Mouse (Mus musculus): ENCODE data around the gene Cdhr3. TPM values are rescaled to one million over a fixed set of nuclear protein-coding genes. Genes with fewer than 3 reads are reported as not detected.

Gene Cdhr3
- total RNA-seq (2012; rRNA removed) = not detected in 2 replicates
- 0.09 and 0.16 TPM in 2 replicates for total RNA-seq (2014; rRNA removed)
- 0.79 and 1.3 TPM in 2 replicates for polyA plus RNA-seq (2012; ENCODE audit: insufficient read length, low read depth)

GRCm38 (mm10) chr12:33092775-33093174 is at the start of gene Cdhr3:
TSS of gene Cdhr3 (minus strand) at chr12:33092875.
- no peak for TF ChIP-seq GABPA (IDR thresholded peaks at IDR 0.05; ENCODE audit: insufficient replicate concordance, low read depth, low read length)
- TF ChIP-seq MAFK (IDR thresholded peaks at IDR 0.05; ENCODE audit: insufficient replicate concordance, low read length) = no peak
- no peak for TF ChIP-seq ZC3H11A (IDR thresholded peaks at IDR 0.05; ENCODE audit: low read depth, low read length)
- TF ChIP-seq EP300 (IDR thresholded peaks at IDR 0.05; ENCODE audit: low read length) = no peak
- no peak for TF ChIP-seq JUND (conservative IDR thresholded peaks at IDR 0.05; ENCODE audit: low read depth, low read length)
- TF ChIP-seq MAZ (IDR thresholded peaks at IDR 0.05; ENCODE audit: low read depth, low read length) = no peak
- no peak for TF ChIP-seq BHLHE40 (IDR thresholded peaks at IDR 0.05; ENCODE audit: low read depth, low read length)
- no peak for TF ChIP-seq JUN (IDR thresholded peaks at IDR 0.05; ENCODE audit: insufficient read depth, low read depth, low read length)
- no peak for TF ChIP-seq MXI1 (IDR thresholded peaks at IDR 0.05; ENCODE audit: low read depth, low read length)
- no peak for TF ChIP-seq UBTF (IDR thresholded peaks at IDR 0.05; ENCODE audit: low read depth, low read length)
- no peak for TF ChIP-seq CHD2 (IDR thresholded peaks at IDR 0.05; ENCODE audit: low read length)
- TF ChIP-seq RCOR1 (conservative IDR thresholded peaks at IDR 0.05; ENCODE audit: low read depth, low read length) = no peak
- H3K9me3 ChIP-seq (replicated peaks; ENCODE audit: low read length) = no peaks in the 10 kb centered on the region
- in situ Hi-C loops (cut with MboI; ENCODE audit: low pct_ligation_motif_present, low pct_unique_long_range_greater_than_20kb, low sequenced_read_pairs) = no loop called here
- H3K27ac ChIP-seq (ENCODE audit: insufficient read depth, low read depth) = no peak within 1 kb of the TSS
- H3K9ac ChIP-seq (ENCODE audit: insufficient read depth, low read depth) = no peak within 1 kb of the TSS
- no peaks in the 10 kb centered on the region for H3K79me2 ChIP-seq (replicated peaks; ENCODE audit: control insufficient read depth, extremely low read depth, insufficient read depth, poor library complexity, severe bottlenecking)
- no peak for DNase-seq (ENCODE audit: extremely low read depth)
- H3K4me1 ChIP-seq (ENCODE audit: control insufficient read depth in 1 of 2, insufficient read depth in 2 of 2) = peaks cover 28 to 46% of the 10 kb centered on the region in 2 experiments
- H3K27me3 ChIP-seq (replicated peaks) = no peaks in the 10 kb centered on the region
- dilution Hi-C loops (cut with MboI; ENCODE audit: extremely low pct_ligation_motif_present, extremely low pct_unique_long_range_greater_than_20kb, low sequenced_read_pairs) = no loop called here
- no peaks in the 10 kb centered on the region for H3K36me3 ChIP-seq (replicated peaks in 1 of 2; ENCODE audit: control insufficient read depth in 1 of 2, insufficient read depth in 1 of 2, low read length in 1 of 2)
- H3K4me3 ChIP-seq (replicated peaks in 1 of 3; ENCODE audit: low read depth in 2 of 3, low read length in 2 of 3, poor library complexity in 1 of 3) = no peak within 1 kb of the TSS
- no peak within 1 kb of the TSS for H3K4me2 ChIP-seq (ENCODE audit: insufficient read depth, low read depth, poor library complexity, severe bottlenecking)

GRCm38 (mm10) chr12:33139083-33139482 is 46.4 kb upstream of the Cdhr3 start:
- Histone ChIP-seq H3K27me3 (replicated peaks) (no peaks in the 10 kb centered on the region), H3K4me2 (ENCODE audit: insufficient read depth, low read depth, poor library complexity, severe bottlenecking) (no peak overlapping the region), H3K9ac (ENCODE audit: insufficient read depth, low read depth) (no peak overlapping the region), H3K9me3 (replicated peaks; ENCODE audit: low read length) (no peaks in the 10 kb centered on the region), H3K4me3 (replicated peaks in 1 of 3; ENCODE audit: low read depth in 2 of 3, low read length in 2 of 3, poor library complexity in 1 of 3) (no peak overlapping the region), H3K4me1 (ENCODE audit: control insufficient read depth in 1 of 2, insufficient read depth in 2 of 2) (peaks cover 0 to 33% of the 10 kb centered on the region in 2 experiments; a peak in 2 of 4 replicates), H3K27ac (ENCODE audit: insufficient read depth, low read depth) (no peak overlapping the region), H3K36me3 (replicated peaks in 1 of 2; ENCODE audit: control insufficient read depth in 1 of 2, insufficient read depth in 1 of 2, low read length in 1 of 2) (peaks cover 56 to 89% of the 10 kb centered on the region in 2 experiments), H3K79me2 (replicated peaks; ENCODE audit: control insufficient read depth, extremely low read depth, insufficient read depth, poor library complexity, severe bottlenecking) (peaks cover 24% of the 10 kb centered on the region)
- DNase-seq (ENCODE audit: extremely low read depth) = no peak
- TF ChIP-seq CHD1 (IDR thresholded peaks at IDR 0.05; ENCODE audit: low read depth, low read length) = no peak
- TF ChIP-seq NELFE (IDR thresholded peaks at IDR 0.05; ENCODE audit: low read depth, low read length) = no peak
- TF ChIP-seq MAFK (IDR thresholded peaks at IDR 0.05; ENCODE audit: insufficient replicate concordance, low read length) = no peak
- in situ Hi-C loops (cut with MboI; ENCODE audit: low pct_ligation_motif_present, low pct_unique_long_range_greater_than_20kb, low sequenced_read_pairs) (no loop called here), dilution Hi-C loops (cut with MboI; ENCODE audit: extremely low pct_ligation_motif_present, extremely low pct_unique_long_range_greater_than_20kb, low sequenced_read_pairs) (no loop called here)

Data from CH12.LX (cell line).